Mouse (Mus musculus): ENCODE measurements around the gene Cdk9.

Cdk9 gene

DNA sequence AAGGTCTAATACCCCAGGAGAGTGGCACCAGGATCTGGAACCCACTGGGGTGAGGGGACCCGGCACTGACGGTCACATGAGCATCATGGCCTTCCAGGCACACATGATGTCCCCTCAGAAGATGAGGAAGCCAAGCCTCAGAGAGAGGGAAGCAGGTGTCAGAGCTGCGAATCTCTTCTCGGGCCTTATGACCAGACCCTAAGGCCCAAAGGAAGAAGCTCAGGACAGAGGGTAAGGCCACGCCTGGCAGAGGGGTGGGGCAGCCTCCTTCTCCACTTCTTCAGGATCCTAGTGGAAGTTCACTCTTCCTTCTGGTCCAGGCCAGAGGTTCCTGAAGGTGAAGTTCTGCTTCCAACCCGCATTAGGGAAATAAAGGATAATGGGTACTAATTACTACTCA, 19.8 kb upstream of the Cdk9 start:
- no peak for DNase-seq (ENCODE audit: low spot score)

DNA sequence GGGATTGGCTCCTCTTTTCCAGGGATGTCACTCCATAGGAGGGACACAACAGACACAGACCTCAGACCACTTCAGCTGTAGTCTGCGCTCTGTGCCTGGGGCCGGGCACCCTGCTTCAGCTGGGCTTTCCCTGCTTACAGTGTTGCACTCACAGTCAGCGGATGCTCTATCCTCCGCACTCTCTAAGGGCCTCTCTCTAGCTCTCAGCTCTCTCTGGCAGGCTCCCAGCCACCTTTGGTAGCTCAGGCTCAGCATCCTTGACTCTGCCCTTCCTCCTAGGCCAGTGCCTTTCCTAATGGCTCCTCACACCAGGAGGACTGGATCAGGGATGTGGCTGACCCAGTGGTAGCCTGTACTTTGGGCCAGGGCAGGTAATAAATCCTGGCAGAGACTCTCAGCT, 19.0 kb upstream of the Cdk9 start:
- no peak for DNase-seq (ENCODE audit: low spot score)

DNA sequence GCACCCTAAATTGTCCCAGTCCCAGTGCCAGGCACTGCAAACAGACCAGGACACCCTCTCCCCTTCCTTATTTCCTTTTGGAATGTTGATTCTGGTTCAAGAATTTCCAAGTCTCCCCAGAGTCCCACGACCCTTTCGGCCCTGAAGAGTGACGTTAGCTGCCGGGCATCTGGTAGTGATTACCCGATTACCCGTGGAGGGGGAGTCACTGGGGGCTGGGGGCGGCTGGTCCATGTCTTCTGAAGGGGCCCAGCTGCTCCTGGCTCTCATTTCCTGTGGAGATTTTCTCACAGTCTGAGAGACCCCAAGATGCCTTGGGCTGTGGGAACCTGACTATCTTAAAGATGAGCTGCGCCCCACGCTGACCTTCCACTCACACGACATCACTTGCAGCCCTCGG, 18.0 kb upstream of the Cdk9 start:
- DNase-seq (ENCODE audit: low spot score): no peak

DNA sequence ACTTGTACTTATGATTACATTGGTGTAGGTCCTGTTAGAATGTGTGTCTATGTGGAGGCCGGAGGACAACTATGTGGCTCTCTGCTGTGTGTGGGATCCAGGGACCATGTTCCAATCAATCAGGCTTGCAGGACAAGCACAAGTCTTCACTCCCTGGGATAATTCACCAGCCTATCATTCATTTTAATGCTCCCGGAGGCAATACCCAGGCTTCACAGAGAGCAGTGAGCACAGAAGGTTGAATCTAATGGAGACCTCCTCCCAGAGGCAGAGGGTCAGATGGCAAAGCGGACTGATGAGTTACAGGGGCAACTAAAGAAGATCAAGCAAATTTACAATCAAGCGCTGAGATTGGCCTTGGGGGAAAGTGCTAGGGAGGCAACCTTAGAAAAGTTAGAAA, 16.7 kb upstream of the Cdk9 start:
- DNase-seq (ENCODE audit: low spot score): no peak

DNA sequence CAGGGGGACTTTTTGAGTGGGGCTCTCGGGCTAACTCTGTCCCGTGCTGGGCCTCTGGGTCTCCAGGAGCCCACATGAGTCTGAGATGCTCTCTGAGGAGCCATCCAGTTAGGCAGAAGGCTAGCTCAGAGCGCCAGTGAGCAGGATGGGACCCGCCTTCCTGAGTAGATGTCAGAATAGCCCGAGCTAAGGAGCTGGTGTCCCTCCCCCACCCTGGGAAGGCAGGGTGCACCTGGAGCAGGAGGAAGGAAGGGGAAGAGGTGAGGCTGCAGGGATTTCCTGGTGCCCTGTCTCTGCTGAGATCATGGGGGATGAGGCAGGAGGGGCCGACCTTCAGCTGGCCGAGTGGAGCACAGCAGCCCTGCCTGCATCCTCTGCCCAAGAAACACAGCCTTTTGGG, 15.6 kb upstream of the Cdk9 start:
- no peak for DNase-seq (ENCODE audit: low spot score)

- DNase-seq (ENCODE audit: low spot score): peak; percentile 91
Measured at GRCm38 (mm10) chr2:32727435-32727834, 14.6 kb upstream of the Cdk9 start.

DNA sequence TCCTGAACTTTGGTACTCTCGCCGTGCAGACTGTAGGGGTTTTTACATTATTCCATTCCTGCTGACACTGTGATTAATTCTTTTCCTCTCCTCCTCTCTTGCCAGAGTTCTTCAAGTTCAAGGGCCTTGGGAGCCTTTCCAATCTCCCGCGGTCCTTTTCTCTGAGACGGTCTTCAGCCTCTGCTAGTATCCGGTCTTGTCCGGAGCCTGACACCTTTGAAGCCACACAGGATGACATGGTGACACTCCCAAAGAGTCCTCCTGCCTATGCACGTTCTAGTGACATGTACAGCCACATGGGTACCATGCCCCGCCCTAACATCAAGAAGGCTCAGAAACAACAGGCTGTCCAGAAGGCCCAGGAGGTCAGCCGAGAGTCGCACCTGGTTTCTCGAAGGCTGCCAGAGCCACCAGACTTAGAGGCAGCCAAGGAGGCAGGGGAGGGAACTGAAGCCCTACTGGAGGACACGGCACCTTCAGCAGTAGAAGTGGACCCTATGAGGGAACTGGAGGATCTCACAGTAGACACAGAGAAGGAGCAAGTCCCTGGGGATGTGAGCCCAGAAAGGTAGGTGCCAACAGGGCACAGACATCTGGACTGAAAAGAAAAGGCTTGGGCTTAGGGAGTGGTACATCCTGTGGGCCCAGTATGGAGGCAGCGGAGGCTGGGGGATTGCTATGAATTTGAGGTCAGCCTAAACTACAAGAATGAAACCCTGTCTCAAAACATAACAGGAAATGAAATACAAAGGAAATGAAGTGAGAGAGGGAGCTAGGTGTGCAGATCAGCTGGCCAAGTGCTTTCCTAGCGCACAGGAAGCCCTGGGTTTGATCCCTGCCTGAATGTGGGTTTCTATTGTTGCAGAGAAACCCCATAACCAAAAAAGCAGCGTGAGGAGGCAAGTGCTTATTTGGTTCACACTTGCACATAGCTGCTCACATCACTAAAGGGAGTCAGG, 12.2 kb upstream of the Cdk9 start:
- no peak for DNase-seq (ENCODE audit: low spot score)

GRCm38 (mm10) chr2:32724149-32724548, 11.3 kb upstream of the Cdk9 start:
- DNase-seq (ENCODE audit: low spot score): no peak

DNA sequence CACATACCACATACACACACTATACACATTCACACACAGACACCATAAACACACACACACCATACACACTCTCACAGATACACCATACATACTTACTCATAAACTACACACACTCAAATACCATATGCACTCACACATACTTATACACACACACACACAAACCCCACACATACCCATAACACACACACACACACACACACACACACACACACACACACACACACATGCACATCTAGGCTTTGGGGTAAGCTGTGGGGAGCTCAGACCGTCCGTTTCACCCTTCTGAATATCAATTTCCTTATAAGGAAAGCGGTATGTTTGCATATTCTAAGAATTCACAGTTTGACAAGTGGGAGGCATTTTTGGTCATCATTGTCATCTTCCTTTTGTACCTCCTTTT, 9.7 kb upstream of the Cdk9 start:
- no peak for DNase-seq (ENCODE audit: low spot score)

- DNase-seq (ENCODE audit: low spot score): no peak
Measured at GRCm38 (mm10) chr2:32722046-32722445, 9.2 kb upstream of the Cdk9 start.

GRCm38 (mm10) chr2:32720681-32721229, 7.9 kb upstream of the Cdk9 start, which contains the start of gene Sh2d3c:
Gene Sh2d3c, plus strand, starts transcription at chr2:32721055.
- DNase-seq (ENCODE audit: low spot score): no peak

- DNase-seq (ENCODE audit: low spot score): no peak
Measured at GRCm38 (mm10) chr2:32720053-32720452, 7.2 kb upstream of the Cdk9 start.

DNA sequence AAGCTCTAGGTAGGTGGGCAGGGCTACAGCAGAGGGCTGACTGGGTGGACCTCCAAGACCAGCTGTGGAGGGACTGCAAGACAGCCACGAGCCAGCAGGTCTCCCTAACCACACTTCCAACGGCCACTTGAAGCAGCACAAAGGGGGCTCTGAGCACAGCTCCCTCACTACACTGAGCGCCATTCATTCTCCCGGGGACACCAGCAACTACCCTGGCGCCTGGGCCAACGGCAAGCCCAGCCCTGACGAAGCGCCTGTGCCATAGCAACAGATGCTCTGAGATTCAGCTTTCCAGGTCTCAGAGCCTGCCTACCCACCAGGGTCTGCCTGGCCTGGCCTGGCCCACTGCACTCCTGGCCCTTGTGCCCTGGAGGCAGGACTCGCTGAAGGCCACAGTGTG, 5.9 kb upstream of the Cdk9 start:
- no peak for DNase-seq (ENCODE audit: low spot score)

- no peak for DNase-seq (ENCODE audit: low spot score)
Measured at GRCm38 (mm10) chr2:32714987-32715425, 2.1 kb upstream of the Cdk9 start.

- no peak for DNase-seq (ENCODE audit: low spot score)
Measured at GRCm38 (mm10) chr2:32714117-32714986, 1.5 kb upstream of the Cdk9 start.

DNA sequence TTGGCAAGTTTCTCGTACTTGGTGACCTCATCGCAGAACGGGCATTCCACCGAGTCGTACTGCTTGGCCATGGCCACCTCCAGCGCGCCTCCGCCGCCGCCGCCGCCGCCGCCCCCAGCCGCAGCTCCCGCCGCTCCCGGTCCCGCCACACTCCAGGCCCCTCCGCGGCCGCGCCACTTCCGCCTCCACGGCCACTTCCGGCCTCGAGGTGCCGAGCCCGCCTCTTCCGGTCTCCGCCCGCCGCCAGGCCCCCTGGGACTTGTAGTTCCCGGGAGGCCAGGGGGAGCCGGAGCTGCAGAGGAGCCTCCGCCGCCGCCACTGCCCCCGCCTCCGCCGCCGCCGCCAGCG, 316 bp downstream of the Cdk9 start:
- peak; percentile 94 for DNase-seq (ENCODE audit: low spot score)

GRCm38 (mm10) chr2:32712108-32712551, 746 bp downstream of the Cdk9 start:
- DNase-seq (ENCODE audit: low spot score): peak; percentile 78

- no peak for DNase-seq (ENCODE audit: low spot score)
Measured at GRCm38 (mm10) chr2:32711301-32712056, 1.4 kb downstream of the Cdk9 start.

DNA sequence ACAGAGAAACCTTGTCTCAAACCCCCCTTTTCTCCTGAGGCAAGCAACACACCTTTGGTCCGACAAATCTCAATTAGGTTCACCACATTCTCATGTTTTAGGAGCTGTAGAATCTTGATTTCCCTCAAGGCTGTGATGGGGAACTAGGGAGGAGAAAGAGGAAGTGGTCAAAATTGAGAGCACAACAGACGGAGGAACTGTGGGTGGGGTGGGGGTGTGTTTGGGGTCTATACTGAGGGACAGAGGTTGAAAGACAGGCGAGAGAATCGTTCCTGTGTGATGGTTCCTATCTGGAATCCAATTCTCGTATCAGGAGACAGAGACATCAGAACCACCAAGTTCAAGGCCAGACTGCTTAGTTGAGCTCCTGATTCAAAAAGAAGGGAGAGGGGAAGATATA, 2.5 kb downstream of the Cdk9 start:
- no peak for DNase-seq (ENCODE audit: low spot score)

DNA sequence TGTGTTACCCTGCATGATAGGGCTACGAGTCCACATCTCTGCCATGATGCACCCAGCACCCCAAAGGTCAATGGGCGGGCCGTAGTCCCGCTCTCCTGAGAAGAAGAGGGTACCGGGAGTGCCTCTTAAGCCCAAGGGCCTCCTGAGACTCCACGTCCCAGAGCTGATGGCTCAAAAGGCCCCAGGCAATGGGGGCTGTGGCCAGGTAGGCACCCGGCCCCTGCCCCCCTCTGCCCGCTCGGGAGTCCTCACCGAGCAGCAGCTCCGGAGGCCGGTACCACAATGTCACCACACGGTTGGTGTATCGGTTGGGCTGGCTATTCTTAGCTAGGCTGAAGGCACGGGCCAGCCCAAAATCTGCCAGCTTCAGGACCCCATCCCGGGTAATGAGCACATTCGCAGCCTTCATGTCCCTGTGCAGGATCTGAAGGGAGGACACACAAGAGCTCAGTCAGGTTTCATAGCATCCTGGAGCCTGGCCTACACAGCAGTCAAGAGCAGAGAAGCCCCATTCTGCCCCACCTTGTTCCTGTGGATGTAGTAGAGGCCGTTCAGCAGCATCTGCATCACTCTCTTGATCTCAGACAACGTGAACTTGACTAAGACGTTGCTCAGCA, 3.2 kb downstream of the Cdk9 start:
- DNase-seq (ENCODE audit: low spot score): no peak

DNA sequence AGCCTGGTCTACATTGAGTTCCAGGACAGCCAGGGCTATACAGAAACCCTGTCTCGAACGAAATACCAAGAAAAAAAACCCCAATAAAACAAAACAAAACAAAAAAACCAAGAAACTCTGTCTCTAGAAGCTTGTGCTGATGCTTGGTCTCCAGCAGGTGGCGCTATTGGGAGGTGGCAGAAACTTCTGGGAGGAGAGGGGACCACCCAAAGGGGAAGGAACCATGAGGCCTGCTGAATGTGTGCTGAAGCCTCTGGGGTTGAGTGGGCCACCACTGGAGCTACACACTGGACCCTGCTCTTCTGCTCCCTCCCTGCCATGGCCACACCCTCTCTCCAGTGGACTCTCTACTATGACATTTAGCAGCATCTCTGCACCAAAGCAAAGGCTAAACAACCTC, 4.2 kb downstream of the Cdk9 start:
- DNase-seq (ENCODE audit: low spot score): no peak

All from testis, postnatal 14 days (tissue).